Mouse (Mus musculus): ENCODE measurements around the gene Tmcc3.

Tmcc3 gene

GRCm38 (mm10) chr10:94371293-94371692, 59.5 kb downstream of the Tmcc3 start:
- no peak for DNase-seq (ENCODE audit: low spot score)

DNA sequence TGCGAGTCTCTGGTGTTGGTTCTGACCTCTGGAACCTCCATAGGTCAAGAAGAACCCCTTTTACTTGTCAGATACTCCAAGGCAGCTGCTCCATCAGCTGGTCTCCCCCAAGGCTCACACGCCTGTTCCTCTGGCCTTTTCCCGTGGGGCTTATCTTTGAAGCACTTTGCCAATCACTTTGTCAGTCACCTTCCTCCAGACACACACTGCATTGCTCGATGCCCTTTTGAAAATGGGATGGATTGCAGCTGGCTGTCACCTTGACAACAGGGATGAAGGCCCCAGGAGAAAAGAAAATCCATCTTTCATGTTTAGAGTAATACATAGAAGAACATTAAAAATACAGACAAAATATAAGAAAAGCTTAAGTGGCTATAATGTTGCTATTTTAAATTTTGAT, 65.2 kb downstream of the Tmcc3 start:
- no peak for DNase-seq (ENCODE audit: low spot score)

- no peak for DNase-seq (ENCODE audit: low spot score)
Observed at GRCm38 (mm10) chr10:94377844-94378243, 66.1 kb downstream of the Tmcc3 start.

DNA sequence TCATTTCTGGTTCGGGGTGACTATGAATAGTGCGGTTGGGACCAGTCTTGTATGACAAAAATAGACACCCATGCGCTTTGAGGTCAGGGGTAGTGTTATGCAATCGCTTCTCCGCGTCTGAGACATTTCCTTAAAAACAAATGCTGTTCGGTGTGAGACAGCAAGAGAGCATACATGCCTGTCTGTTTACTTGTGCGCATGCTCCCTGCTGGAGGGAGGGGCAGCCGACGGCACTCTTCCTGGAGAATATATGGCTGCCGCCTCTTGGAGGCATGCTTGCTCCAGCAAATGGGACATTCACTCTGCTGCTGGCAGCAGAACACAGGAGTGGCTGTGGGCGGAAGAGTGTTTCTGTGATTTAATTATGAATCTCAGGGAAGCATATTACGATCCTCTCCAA, 66.6 kb downstream of the Tmcc3 start:
- peak; percentile 71 for DNase-seq (ENCODE audit: low spot score)

DNA sequence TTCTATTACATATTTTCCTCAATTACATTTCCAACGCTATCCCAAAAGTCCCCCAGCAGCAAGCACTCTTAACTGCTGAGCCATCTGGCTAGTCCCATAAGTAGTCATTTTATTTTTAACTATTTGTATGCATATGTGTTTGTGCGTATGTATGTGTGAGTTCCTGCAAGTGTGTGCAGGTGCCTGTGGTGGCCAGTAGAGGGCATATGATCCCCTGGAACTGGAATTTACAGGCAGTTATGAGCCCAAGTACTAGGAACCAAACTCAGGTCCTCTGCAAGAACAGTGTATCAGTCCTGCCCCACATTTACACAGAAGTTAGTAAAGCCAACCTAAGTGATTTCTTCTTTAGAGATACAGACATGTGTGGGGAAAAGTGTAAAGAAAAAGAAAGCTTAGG, 68.3 kb downstream of the Tmcc3 start:
- no peak for DNase-seq (ENCODE audit: low spot score)

GRCm38 (mm10) chr10:94380662-94381392, 69.1 kb downstream of the Tmcc3 start:
- DNase-seq (ENCODE audit: low spot score): no peak

DNA sequence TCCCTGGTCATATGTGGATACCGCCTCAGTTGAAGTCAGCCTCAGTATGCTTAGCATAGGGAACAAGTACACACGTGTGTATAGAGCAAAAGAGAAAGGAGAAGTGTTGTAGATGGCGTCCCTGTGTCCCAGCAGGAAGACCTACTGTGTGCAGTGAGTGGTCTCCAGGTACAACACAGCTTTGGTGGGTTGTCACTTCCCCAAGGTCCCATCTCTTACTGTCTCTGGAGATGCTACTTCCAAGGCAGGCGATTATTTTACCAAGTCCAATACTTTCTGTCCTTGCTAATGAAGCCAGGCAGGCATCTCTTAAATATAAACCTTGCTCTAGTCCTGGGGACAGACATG, 69.6 kb downstream of the Tmcc3 start:
- DNase-seq (ENCODE audit: low spot score): no peak

DNA sequence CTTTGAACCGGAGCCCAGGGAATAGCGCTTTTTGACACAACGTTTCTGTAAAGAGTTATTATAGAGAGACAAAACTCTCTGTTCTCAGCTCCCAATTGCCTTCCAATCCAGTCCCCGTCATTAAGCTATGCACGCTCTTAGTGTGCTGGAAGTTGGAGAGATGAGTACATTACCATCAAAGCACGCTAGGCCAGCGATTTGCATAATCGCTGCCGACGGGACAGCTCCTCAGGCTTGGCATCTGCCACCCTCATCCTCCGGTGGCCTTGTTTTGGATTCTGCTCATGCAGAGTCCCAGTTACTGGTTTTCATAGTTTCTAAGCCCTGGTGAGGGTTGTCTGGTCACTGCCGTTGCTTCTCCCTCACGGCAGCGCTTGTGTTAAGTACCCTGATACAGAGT, 70.9 kb downstream of the Tmcc3 start:
- DNase-seq (ENCODE audit: low spot score): no peak

DNA sequence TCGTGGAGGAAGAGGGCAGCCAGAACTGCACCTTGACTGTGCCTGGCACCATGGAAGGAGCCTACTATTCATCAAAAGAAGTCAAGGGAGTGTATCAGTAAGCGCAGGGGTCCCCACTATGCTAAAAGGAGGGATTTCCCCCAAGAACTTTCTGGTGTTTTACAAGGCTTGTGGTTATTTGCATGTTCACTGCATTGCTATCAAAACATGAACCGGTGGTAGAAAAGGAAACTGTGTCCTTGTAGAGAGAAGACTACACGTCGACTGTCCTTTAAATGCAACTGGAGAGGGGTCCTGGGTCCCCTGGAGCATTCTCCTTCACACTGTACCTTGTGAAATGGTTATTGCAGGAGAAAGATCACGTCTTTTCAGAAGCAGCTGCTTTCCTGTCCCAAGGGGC, 71.8 kb downstream of the Tmcc3 start:
- DNase-seq (ENCODE audit: low spot score): no peak

GRCm38 (mm10) chr10:94389219-94389618, 77.5 kb downstream of the Tmcc3 start:
- no peak for DNase-seq (ENCODE audit: low spot score)

- DNase-seq (ENCODE audit: low spot score): no peak
Observed at GRCm38 (mm10) chr10:94391049-94391448, 79.3 kb downstream of the Tmcc3 start.

GRCm38 (mm10) chr10:94394286-94394685, 82.5 kb downstream of the Tmcc3 start:
- DNase-seq (ENCODE audit: low spot score): no peak

DNA sequence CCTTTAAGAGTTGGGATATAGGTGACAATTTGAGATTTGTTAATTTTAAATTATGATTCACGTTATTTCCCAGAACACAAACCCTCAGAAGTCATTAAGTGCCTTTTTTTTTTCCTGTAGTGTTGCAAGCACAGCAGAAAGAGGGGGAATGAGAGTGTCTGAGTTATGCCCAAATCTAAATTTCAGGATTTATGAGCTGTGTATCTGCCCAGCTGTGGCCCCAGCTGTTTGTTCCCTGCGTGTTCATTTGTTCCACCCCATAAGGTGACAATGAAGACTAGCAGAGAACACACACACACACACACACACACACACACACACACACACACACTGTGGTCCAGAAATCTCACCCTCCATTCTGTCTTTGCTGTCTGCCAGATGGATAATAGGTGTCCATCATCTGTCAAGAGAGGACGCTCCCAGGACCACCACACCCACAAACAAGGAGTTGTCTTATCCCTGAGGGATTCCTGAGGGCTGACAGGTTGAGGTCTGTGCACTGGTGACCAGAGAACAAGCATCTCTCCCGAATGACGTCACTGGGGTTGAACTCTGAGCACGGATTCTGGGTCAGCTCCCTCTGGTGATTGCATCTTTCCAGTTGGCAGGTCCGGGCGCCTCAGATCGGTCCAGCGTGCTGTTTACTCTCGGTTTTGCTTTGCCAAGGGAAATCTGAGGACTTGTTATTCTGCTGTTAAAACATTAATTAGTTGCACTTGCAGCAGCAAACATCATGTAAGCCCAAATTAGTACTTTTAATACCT, 86.3 kb downstream of the Tmcc3 start:
- DNase-seq (ENCODE audit: low spot score): no peak

DNA sequence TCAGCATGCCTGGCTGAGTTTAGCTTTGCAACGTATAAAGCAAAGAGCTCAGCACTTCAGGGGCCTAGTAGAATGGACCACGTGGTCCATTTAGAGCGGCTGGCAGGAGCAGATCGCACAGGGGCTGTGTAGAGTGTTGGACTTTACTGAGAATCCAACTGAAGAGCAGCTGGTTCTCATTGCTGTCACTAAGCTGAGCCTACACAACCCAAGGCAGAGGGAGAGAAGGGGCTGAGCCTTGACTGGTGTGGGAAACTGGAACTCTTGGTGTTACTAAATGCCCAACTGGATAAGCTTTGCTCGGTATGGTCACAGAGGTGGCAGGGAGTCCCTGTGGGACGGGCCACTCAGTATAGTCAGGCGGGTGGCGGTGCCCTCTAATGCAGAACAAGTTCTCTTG, 89.1 kb downstream of the Tmcc3 start:
- no peak for DNase-seq (ENCODE audit: low spot score)

DNA sequence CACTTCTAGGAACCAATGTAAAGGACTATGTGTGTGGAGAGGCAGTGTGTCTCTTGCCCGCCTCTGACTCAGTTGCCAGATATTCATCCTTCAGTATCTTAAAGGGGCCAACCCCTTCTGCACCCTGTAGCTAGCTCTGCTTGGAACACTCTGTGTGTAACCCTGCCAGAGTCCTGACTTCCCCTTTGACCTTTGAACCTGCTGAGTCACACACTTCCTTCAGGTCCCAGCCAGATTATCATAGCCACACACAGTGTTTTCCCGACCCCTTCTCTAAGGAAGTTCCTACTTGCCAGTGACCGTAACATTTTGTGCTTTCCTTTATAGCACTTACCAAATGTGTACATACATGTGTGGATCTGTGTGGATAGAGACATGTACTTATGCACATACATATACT, 93.7 kb downstream of the Tmcc3 start:
- DNase-seq (ENCODE audit: low spot score): no peak

DNA sequence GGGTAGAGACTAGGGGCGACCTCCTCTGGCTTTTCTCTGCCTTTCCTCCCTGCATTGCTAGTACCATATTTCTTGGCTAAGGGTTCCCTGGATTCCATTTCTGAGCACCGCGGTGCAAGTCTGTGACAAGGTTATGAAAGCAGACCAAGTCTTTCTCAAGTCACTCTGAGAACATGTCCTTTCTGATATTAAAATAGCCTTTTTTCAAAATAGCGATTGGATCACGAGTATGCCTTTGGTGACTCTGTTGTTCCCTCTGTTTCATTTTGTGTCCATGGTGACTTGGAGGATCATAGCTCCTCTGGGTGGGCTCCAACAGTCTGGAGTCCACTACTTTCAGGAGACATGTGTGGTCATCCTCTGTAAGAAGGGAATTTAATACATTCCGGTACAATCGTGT, 95.1 kb downstream of the Tmcc3 start:
- DNase-seq (ENCODE audit: low spot score): no peak

- DNase-seq (ENCODE audit: low spot score): peak; percentile 49
Observed at GRCm38 (mm10) chr10:94408356-94409146, 96.8 kb downstream of the Tmcc3 start.

GRCm38 (mm10) chr10:94409661-94410060, 97.9 kb downstream of the Tmcc3 start:
- DNase-seq (ENCODE audit: low spot score): no peak

GRCm38 (mm10) chr10:94411594-94411993, 99.8 kb downstream of the Tmcc3 start:
- DNase-seq (ENCODE audit: low spot score): no peak

DNA sequence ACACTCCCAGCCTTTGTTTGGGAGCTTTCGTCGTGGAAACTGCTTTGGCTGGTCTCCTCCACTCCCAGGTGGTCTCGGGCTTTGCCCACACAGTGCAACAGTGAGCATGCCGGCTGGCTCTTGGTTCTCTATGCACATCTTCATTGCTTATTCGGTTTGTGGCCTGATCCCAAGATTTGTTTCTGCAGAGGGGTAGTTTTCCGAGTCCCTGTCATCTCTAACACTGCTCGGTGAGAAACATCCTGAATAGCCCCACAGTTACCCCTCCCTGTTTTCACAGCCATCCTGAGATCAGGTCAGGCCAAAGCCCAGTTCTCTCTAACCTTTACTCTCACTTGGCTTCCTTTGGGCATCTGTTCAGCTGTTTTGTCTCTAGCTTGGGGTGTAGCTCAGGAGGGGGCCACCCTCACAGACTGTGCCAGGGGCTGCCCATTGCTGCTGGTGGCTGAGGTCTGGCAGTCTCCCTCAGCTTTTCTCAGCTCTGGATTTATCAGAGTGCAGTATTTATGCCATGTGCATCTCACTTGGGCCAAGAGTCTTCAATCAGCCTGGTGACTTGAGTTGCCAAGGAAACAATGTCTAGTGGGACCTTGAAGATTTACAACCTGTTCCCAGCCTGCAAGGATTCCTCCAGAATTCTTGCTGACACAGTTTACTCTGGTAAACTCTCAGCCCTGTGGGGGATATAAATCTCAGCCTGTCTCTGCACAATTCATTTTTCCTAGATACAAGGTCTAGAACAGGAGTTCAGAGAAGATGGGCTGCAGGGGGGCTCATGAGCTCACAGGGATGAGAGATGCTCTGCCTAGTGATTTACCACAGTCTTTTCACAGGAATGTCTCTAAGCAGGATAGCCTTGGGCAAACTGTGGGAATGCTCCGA, 102.3 kb downstream of the Tmcc3 start:
- DNase-seq (ENCODE audit: low spot score): no peak

DNA sequence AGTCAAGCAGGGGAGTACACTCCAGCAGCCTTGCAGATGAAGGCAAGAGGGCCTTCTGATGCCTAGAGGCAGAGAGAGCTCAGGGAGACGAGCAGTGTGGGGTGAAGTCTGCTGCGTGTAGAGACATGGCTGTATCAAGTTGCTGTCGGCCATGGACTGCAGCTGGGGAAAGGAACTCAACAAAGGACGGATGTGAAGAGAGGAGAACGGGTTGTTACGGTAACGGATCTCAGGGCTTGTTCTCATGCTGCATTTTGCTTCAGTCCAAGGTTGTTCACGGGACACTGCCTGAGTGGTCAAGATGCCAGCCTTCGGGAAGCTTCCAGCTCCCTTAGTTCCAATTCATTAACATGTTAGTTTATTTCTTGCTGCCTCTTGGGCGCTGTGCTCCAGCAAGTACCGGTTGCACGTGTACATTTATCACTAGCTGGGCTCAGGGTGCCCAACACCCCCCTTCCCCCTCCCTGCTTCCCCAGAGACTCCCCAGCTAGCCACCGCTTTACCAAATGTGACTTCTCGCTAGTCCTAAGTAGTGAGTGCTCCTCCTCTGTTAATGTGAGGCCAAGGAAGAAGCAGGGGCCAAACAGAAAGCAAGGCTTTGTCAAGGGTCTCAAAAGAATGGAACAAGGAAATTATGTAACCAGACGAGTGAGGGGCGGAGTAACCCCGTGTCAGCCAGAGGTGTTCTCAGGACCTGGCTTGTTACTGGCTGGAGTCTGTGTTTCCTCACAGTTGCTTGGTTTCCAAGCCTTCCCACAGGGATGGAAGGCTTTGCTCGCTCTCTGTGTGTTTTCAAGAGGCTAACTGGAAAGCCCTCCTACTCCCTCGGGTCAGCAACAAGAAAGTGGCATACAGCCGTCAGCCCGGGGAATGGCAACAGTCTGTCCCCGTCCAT, 104.4 kb downstream of the Tmcc3 start:
- no peak for DNase-seq (ENCODE audit: low spot score)
